Mouse (Mus musculus): ENCODE results near the gene Hoxc5. TPM values are rescaled to one million over a fixed set of nuclear protein-coding genes. Genes with fewer than 3 reads are reported as not detected.

Hoxc5 gene
- polyA plus RNA-seq, 2 experiments: 0.06 TPM; not detected in 1

DNA sequence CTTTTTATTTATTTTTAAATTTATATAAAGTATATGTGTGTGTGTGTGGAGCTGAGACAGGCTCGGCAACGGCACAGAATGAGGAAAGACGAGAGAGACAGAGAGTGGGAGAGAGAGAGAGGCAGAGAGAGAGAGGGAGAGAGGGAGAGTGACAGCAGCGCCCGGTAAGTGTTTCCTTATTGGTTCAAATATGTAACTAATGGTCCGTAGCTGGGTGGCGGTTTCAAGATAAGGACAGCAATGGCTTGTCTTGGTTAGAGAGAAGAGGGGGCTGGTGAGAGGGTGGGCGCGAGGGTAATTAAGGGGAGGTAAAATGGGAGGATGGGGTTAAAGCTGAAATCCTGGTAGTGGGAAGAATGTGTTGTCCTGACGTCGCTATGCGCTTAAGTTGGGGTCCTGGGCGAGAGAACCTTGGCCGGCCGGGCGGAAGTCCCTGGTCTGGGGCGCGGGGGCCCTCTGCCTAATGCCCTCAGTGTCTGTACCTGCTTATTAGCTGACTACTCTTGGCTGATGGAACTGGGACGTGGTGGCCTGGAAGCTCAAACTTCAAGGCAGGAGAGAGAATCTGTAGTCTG lies 31.5 kb downstream of the Hoxc5 start:
- Histone ChIP-seq H3K27ac (no peak overlapping the region), H3K4me1 (replicated peaks; ENCODE audit: control insufficient read depth in 2 of 2, insufficient read depth in 2 of 2, low read length in 1 of 2) (no peaks in the 10 kb centered on the region), H3K9me3 (ENCODE audit: control insufficient read depth, low read length) (no peaks in the 10 kb centered on the region), H3K9ac (replicated peaks) (no peak overlapping the region), H3K36me3 (replicated peaks; ENCODE audit: control insufficient read depth, insufficient read depth, low read depth) (no peaks in the 10 kb centered on the region), H3K27me3 (ENCODE audit: control insufficient read depth, insufficient read depth, low read length) (peaks cover 97% of the 10 kb centered on the region), H3K4me3 (ENCODE audit: insufficient read depth in 1 of 2, low read depth in 2 of 2, low read length in 2 of 2) (peak overlapping the region in 1 of 2 experiments; percentile 12; a peak in 1 of 4 replicates), H3K4me2 (ENCODE audit: low read depth) (peak overlapping the region; percentile 60)
- no peak for ATAC-seq (ENCODE audit: insufficient read depth)
- DNase-seq (ENCODE audit: low read depth in 3 of 3, low spot score in 3 of 3): no peak
- TF ChIP-seq EP300 (IDR thresholded peaks at IDR 0.05; ENCODE audit: low read depth): no peak
- TF ChIP-seq CTCF (IDR thresholded peaks at IDR 0.05; ENCODE audit: low read depth): no peak
- under 1% methylated on average over 19 of the region's 19 CpGs for WGBS (ENCODE audit: insufficient replicate concordance)

DNA sequence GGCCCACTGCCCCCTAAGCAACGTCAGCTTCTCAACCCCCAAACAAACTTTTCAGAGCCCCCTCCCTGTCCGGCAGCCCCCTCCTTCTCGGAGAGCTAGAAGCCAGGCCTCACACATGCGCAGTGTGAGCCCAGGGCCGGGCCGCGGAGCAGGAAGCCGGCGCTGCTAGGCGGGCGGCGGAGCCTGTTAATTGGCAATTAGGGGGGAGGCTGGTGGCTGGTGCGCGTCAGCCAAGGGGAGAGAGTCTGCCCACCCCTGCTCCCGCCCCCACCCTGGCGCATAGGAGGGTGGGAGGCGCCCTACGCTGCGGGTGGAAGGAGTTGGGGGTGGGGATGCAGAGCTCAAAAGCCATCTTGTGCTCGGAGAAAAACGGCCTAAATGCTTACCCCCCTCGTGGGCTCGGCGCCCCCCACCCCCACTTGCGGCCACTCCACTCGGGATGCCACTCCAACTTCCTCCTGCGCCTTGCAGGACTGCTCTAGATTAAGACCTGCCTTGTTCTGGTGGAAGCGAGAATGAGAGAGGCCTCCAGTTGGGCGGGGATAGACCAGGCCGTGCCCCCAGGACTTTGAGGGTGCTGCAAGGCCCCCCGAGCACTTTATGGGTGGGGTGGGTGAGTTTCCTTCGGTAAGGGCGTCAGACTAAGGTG lies 32.1 kb downstream of the Hoxc5 start:
- H3K27me3 ChIP-seq (ENCODE audit: control insufficient read depth, insufficient read depth, low read length): peaks cover 99% of the 10 kb centered on the region
- WGBS (ENCODE audit: insufficient replicate concordance): 1% methylated on average over 33 of the region's 33 CpGs
- H3K4me1 ChIP-seq (replicated peaks; ENCODE audit: control insufficient read depth in 2 of 2, insufficient read depth in 2 of 2, low read length in 1 of 2): no peaks in the 10 kb centered on the region
- peak overlapping the region; percentile 60 for H3K4me2 ChIP-seq (ENCODE audit: low read depth)
- H3K4me3 ChIP-seq (ENCODE audit: insufficient read depth in 1 of 2, low read depth in 2 of 2, low read length in 2 of 2): peak overlapping the region in 1 of 2 experiments; percentile 38; a peak in 2 of 4 replicates
- no peak overlapping the region for H3K27ac ChIP-seq
- H3K9me3 ChIP-seq (ENCODE audit: control insufficient read depth, low read length): no peaks in the 10 kb centered on the region
- DNase-seq (ENCODE audit: low read depth in 3 of 3, low spot score in 3 of 3) (no peak), ATAC-seq (ENCODE audit: insufficient read depth) (peak; percentile 52; the same call in 1 of the 2 replicates)
- TF ChIP-seq EP300 (IDR thresholded peaks at IDR 0.05; ENCODE audit: low read depth): no peak
- TF ChIP-seq CTCF (IDR thresholded peaks at IDR 0.05; ENCODE audit: low read depth): no peak
- H3K9ac ChIP-seq (replicated peaks): no peak overlapping the region
- no peaks in the 10 kb centered on the region for H3K36me3 ChIP-seq (replicated peaks; ENCODE audit: control insufficient read depth, insufficient read depth, low read depth)

DNA sequence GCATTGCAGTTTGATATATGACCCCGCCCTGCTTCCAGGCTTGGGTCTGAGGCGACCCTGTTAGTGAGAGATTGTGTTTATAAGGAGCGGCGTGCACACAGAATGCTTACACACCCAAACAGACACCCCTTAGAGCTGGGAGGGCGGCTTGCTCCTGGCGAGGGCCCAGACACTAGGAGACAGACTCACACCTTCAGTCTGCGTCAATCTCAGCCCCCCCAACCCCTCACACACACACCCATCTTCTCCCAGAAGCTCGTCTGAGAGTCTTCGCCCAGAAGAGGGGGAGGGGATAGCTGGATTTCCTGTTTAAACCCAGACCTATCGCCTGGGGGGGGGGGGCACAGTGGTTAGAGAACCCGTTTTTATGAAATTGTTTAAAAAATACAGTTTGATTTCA lies 32.7 kb downstream of the Hoxc5 start:
- TF ChIP-seq CTCF (IDR thresholded peaks at IDR 0.05; ENCODE audit: low read depth) (no peak), EP300 (IDR thresholded peaks at IDR 0.05; ENCODE audit: low read depth) (no peak)
- ATAC-seq (ENCODE audit: insufficient read depth): no peak
- H3K27ac ChIP-seq: no peak overlapping the region

DNA sequence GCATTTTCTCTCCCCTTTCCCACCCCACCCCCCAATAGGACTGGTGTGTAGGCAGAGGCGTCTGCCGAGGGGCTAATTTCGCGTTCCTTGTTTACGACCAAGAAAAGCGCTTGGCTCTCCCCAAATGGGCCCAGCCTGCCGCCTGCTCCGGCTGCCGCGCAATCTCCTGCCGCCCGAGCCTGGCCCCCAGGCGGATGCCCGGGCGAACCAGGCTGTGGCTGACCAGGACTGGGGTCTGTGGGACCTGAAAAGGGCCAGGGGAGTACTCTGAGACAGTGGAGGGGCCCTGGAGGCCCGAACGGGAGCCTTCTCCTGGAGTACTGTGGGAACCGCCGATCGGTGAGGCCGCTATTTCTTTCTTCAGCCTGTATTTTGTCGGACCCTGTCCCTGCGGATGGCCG lies 33.3 kb downstream of the Hoxc5 start:
- no peak overlapping the region for H3K4me2 ChIP-seq (ENCODE audit: low read depth)
- no peaks in the 10 kb centered on the region for H3K36me3 ChIP-seq (replicated peaks; ENCODE audit: control insufficient read depth, insufficient read depth, low read depth)
- TF ChIP-seq CTCF (IDR thresholded peaks at IDR 0.05; ENCODE audit: low read depth): no peak
- no peak for TF ChIP-seq EP300 (IDR thresholded peaks at IDR 0.05; ENCODE audit: low read depth)
- no peak for ATAC-seq (ENCODE audit: insufficient read depth)
- no peak overlapping the region for H3K9ac ChIP-seq (replicated peaks)
- no peaks in the 10 kb centered on the region for H3K9me3 ChIP-seq (ENCODE audit: control insufficient read depth, low read length)
- 8% methylated on average over 24 of the region's 24 CpGs for WGBS (ENCODE audit: insufficient replicate concordance)
- peaks cover 99% of the 10 kb centered on the region for H3K27me3 ChIP-seq (ENCODE audit: control insufficient read depth, insufficient read depth, low read length)
- DNase-seq (ENCODE audit: low read depth in 3 of 3, low spot score in 3 of 3): no peak
- H3K4me3 ChIP-seq (ENCODE audit: insufficient read depth in 1 of 2, low read depth in 2 of 2, low read length in 2 of 2): no peak overlapping the region
- no peaks in the 10 kb centered on the region for H3K4me1 ChIP-seq (replicated peaks; ENCODE audit: control insufficient read depth in 2 of 2, insufficient read depth in 2 of 2, low read length in 1 of 2)
- H3K27ac ChIP-seq: no peak overlapping the region

More for the DNA sequence above, 32.7 kb downstream of the Hoxc5 start:
- no peak overlapping the region for H3K4me2 ChIP-seq (ENCODE audit: low read depth)
- no peaks in the 10 kb centered on the region for H3K4me1 ChIP-seq (replicated peaks; ENCODE audit: control insufficient read depth in 2 of 2, insufficient read depth in 2 of 2, low read length in 1 of 2)
- H3K36me3 ChIP-seq (replicated peaks; ENCODE audit: control insufficient read depth, insufficient read depth, low read depth): no peaks in the 10 kb centered on the region
- H3K4me3 ChIP-seq (ENCODE audit: insufficient read depth in 1 of 2, low read depth in 2 of 2, low read length in 2 of 2): no peak overlapping the region
- no peaks in the 10 kb centered on the region for H3K9me3 ChIP-seq (ENCODE audit: control insufficient read depth, low read length)
- no peak overlapping the region for H3K9ac ChIP-seq (replicated peaks)
- DNase-seq (ENCODE audit: low read depth in 3 of 3, low spot score in 3 of 3): no peak
- 10% methylated on average over 11 of the region's 11 CpGs for WGBS (ENCODE audit: insufficient replicate concordance)
- H3K27me3 ChIP-seq (ENCODE audit: control insufficient read depth, insufficient read depth, low read length): peaks cover 99% of the 10 kb centered on the region

DNA sequence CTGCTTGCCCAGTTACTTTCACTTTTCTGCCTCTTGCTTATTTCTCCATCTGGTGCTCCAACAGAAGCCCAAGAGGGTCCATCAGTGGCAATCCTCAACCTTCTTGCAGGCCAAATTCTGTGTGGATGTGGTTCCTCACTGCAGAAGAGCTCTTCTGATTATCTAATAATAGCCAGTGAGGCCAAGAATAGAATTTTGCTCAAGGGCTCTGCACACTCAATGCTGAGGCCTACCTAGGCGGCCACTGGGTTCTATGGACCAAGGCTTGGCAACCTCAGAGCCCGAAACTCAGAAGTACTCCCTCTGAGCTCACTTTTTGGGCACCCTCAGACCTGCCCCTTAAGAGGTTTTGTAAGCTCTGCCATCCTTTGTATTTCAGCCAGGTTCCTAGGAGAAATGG lies 34.1 kb downstream of the Hoxc5 start:
- DNase-seq (ENCODE audit: low read depth in 3 of 3, low spot score in 3 of 3): no peak
- Histone ChIP-seq H3K4me2 (ENCODE audit: low read depth) (no peak overlapping the region), H3K4me1 (replicated peaks; ENCODE audit: control insufficient read depth in 2 of 2, insufficient read depth in 2 of 2, low read length in 1 of 2) (no peaks in the 10 kb centered on the region), H3K9me3 (ENCODE audit: control insufficient read depth, low read length) (no peaks in the 10 kb centered on the region), H3K27me3 (ENCODE audit: control insufficient read depth, insufficient read depth, low read length) (peaks cover 99% of the 10 kb centered on the region), H3K27ac (no peak overlapping the region), H3K36me3 (replicated peaks; ENCODE audit: control insufficient read depth, insufficient read depth, low read depth) (no peaks in the 10 kb centered on the region), H3K9ac (replicated peaks) (no peak overlapping the region), H3K4me3 (ENCODE audit: insufficient read depth in 1 of 2, low read depth in 2 of 2, low read length in 2 of 2) (no peak overlapping the region)
- ATAC-seq (ENCODE audit: insufficient read depth): no peak
- TF ChIP-seq CTCF (IDR thresholded peaks at IDR 0.05; ENCODE audit: low read depth) (no peak), EP300 (IDR thresholded peaks at IDR 0.05; ENCODE audit: low read depth) (no peak)
- 52% methylated on average over 2 of the region's 2 CpGs for WGBS (ENCODE audit: insufficient replicate concordance)
